Mouse (Mus musculus) bone marrow macrophage, adult 2 months (primary cell): ENCODE results near the gene Ctsl.

Source experiments
- CTCF ChIP-seq: IDR thresholded peaks from 2 replicates; pipeline ENCODE4 v1.5.1; 2012; ENCODE audit warnings: low read depth, mild to moderate bottlenecking, low read length, moderate library complexity
- POLR2A ChIP-seq: IDR thresholded peaks from 2 replicates; pipeline ENCODE4 v1.6.1; 2012; ENCODE audit warnings: mild to moderate bottlenecking, low read depth, low read length, borderline replicate concordance

GRCm38 (mm10) chr13:64364258-64364657 lies 6.4 kb downstream of the Ctsl start:
- TF ChIP-seq CTCF (no peak; the same call in 1 of the 2 replicates), POLR2A (no peak)
